Mouse (Mus musculus) heart, adult 2 months (tissue): ENCODE measurements at regions not wholly inside any gene's neighbourhood (a gene's known extent, or its start where the extent isn't known, plus 50 kb on each side); places are given as distances from the start of the nearest gene placed in this dataset.
A peak's percentile ranks its signal among the peaks of the same experiment; 100 is the strongest.

ENCODE experiments used
- CTCF ChIP-seq: fragments of 200-600 bp; IDR thresholded peaks from 2 replicates; pipeline ENCODE4 v1.8.1; 2022; ENCODE audit warnings: antibody characterized with exemption, mild to moderate bottlenecking, moderate library complexity
- EP300 ChIP-seq: fragments of 200-500 bp; IDR thresholded peaks from 2 replicates; pipeline ENCODE4 v1.6.1; 2011; ENCODE audit warnings: low read depth, low read length, control low read depth; ENCODE audit not compliant: insufficient read depth
- POLR2A ChIP-seq: fragments of 200-500 bp; IDR thresholded peaks from 2 replicates; pipeline ENCODE4 v1.6.1; 2011; ENCODE audit warnings: mild to moderate bottlenecking, low read depth, low read length, control low read depth; ENCODE audit not compliant: insufficient read depth

- TF ChIP-seq POLR2A = peak; percentile 66
- peak; percentile 64 for TF ChIP-seq CTCF
- peak; percentile 98 for TF ChIP-seq EP300
Measured at GRCm38 (mm10) chr16:30184591-30185265, 82.6 kb downstream of the Cpn2 start.
